Mouse (Mus musculus) ES-E14 (cell line): ENCODE data around the gene Psd.

ENCODE experiments used
- CHD2 ChIP-seq: IDR thresholded peaks from 2 replicates; pipeline ENCODE4 v1.6.1; 2014; ENCODE audit warnings: mild to moderate bottlenecking, low read depth, low read length, inconsistent platforms
- MAFK ChIP-seq: IDR thresholded peaks from 2 replicates; pipeline ENCODE4 v1.6.1; 2014; ENCODE audit warnings: mild to moderate bottlenecking, low read depth, low read length, inconsistent platforms; ENCODE audit not compliant: insufficient read depth
- ZC3H11A ChIP-seq: IDR thresholded peaks from 2 replicates; pipeline ENCODE4 v1.6.1; 2012; ENCODE audit warnings: low read depth, mild to moderate bottlenecking, inconsistent platforms, low read length, borderline replicate concordance
- ZNF384 ChIP-seq: IDR thresholded peaks from 2 replicates; pipeline ENCODE4 v1.6.1; 2012; ENCODE audit warnings: low read depth, low read length, inconsistent platforms

GRCm38 (mm10) chr19:46306751-46307289, 20.1 kb downstream of the Psd start:
- TF ChIP-seq ZNF384 (no peak), ZC3H11A (no peak), CHD2 (no peak), MAFK (no peak)
